Mouse (Mus musculus) cerebellum, adult 9-10 months (tissue): ENCODE data around the gene Agfg1.
"Not testable (repeated sequence)": the region's sequence is repeated elsewhere in the genome, so short reads cannot be mapped to it uniquely, and the experiment has no call there.

Experiments
- DNase-seq: peaks from one replicate; pipeline ENCODE4 v3.0.0; 2022

Agfg1 gene

GRCm38 (mm10) chr1:82913434-82913833 lies 74.2 kb downstream of the Agfg1 start:
- DNase-seq, result not testable (repeated sequence)

GRCm38 (mm10) chr1:82924650-82925049 lies 85.4 kb downstream of the Agfg1 start, which contains the start of gene A030014E15Rik:
A030014E15Rik (plus strand) TSS chr1:82924917.
- no peak for DNase-seq

GRCm38 (mm10) chr1:82930558-82930957 lies 91.3 kb downstream of the Agfg1 start:
- DNase-seq, result not testable (repeated sequence)

- not testable (repeated sequence) for DNase-seq
Measured at GRCm38 (mm10) chr1:82931326-82931725, 92.0 kb downstream of the Agfg1 start, which contains the start of gene Gm6217. Gm6217 (minus strand) TSS chr1:82931399.

GRCm38 (mm10) chr1:82938666-82939065 lies 99.4 kb downstream of the Agfg1 start:
- no peak for DNase-seq

- not testable (repeated sequence) for DNase-seq
Measured at GRCm38 (mm10) chr1:82942505-82942904, 103.2 kb downstream of the Agfg1 start.

- DNase-seq, result not testable (repeated sequence)
Measured at GRCm38 (mm10) chr1:82943295-82943694, 104.0 kb downstream of the Agfg1 start, which contains the start of gene A030003K21Rik. A030003K21Rik (minus strand) TSS chr1:82943388.

GRCm38 (mm10) chr1:82946029-82946428 lies 106.7 kb downstream of the Agfg1 start:
- not testable (repeated sequence) for DNase-seq

GRCm38 (mm10) chr1:82948601-82949000 lies 109.3 kb downstream of the Agfg1 start:
- no peak for DNase-seq
